Mouse (Mus musculus) lung, adult 18-20 months (tissue): ENCODE measurements around the gene Ube4b.
A peak's percentile ranks its signal among the peaks of the same experiment; 100 is the strongest.
"Not testable (repeated sequence)": the region's sequence is repeated elsewhere in the genome, so short reads cannot be mapped to it uniquely, and the experiment has no call there.

Experiments used
- DNase-seq, 2 experiments: peaks; one replicate each; pipeline ENCODE4 v3.0.0; 2022; ENCODE audit warnings: mixed read lengths in 2 of 2

Ube4b gene

DNA sequence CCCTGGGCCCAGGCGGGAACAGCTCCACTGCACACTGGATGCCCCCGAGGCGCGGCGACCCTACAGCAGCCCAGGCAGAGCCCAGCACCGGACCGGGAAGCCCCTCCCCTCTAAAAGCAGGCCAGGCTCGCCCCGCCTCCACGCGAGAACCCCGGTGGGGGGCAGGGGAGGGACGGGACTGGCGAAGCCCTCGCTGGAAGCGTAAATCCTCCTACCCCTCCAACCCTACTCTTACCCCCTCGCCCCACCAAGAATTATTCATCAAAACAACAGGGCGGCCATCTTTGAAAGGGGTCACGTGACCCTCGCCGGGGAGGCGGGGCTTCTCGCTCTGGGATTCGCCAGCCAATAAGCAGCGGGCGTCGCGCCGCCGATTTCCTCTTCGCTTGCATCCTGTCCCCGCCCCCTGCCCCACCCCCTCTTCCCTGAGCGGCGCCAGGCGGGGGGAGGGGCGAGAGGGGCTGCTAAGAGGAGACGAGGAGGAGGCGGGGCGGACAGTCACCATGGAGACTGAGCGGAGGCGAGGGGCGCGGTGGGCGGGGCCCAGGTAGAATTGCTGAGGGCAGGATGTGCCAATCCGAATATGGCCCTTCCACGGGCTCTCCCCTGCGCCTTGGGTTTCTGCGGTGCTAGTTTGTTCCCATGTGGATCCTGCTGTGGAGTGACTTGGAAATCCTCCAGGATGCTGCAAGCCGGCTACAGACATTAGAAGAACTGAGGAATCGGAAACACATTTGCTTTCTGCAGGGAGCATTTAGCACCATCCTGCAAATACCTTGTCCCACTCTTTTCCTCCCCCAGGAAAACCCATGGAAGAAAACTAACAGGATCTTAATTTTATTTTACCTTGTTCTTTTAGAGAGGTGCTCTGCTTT lies at the start of gene Ube4b:
Gene Ube4b (minus strand): TSS at position 425 of the 875 bp plus-strand sequence.
- DNase-seq, result peak; percentile 93 to 96

DNA sequence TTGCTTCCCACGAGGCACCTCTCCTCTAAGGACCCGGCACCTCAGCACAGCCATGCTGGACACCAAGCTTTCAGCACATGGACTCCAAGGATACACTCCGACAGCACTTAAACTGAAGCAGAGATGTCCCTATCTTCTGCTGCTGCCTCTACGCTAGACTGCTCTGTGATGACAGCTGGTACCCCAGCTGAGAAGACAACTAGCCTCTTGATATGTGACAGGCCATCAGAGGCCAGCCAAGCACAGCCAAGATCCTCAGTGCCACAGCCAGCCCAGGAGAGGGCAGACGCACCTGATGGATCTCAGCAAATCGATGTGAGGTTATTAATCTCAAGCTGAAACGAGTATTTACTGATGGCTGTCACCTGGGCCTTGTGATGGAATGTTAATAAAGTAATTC lies 48.5 kb upstream of the Ube4b start:
- no peak for DNase-seq

- no peak for DNase-seq
Measured at GRCm38 (mm10) chr4:149469557-149469956, 43.0 kb upstream of the Ube4b start.

DNA sequence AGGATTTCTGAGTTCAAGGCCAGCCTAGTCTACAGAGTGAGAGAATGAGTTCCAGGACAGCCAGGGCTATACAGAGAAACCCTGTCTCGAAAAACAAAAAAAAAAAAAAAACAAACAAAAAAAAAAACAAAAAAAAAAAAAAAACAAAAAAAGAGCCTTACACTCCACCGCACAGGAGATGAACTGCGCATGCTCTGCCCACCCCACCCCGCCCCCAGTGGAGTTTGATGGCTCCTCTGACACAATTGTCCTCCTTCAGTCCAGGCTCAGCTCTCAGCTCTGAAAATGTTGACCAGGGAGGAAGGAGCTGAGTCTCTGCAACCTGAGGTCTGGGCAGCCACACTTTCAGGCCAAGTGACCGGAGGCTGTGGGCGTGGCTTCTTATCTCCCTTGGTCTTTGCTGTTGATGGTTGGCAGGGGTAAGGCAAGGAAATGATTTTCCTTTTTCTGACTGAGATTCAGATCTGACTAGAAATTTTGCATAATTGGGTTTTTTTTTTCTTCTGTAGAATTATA lies 36.9 kb upstream of the Ube4b start:
- DNase-seq, result no peak

- no peak for DNase-seq
Measured at GRCm38 (mm10) chr4:149462305-149462971, 35.9 kb upstream of the Ube4b start.

- no peak for DNase-seq
Measured at GRCm38 (mm10) chr4:149461579-149462304, 35.2 kb upstream of the Ube4b start.

- not testable (repeated sequence) for DNase-seq
Measured at GRCm38 (mm10) chr4:149460475-149460874, 33.9 kb upstream of the Ube4b start.

DNA sequence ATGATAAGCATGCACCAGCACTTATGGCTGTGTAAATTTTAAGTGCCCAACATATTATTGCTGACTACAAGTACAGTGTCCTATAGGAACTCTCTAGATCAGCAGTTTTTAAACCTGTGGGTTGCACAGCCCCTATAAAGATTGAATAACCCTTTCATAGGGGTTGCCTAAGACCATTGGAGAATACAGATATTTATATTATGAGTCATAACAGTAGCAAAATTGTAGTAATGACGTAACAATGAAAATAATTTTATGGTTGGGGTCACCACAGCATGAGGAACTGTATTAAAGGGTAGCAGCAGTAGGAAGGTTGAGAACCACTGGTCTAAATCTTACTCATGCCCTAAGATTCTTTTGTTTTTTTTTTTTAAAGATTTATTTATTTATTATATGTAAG lies 32.9 kb upstream of the Ube4b start:
- DNase-seq, result no peak

DNA sequence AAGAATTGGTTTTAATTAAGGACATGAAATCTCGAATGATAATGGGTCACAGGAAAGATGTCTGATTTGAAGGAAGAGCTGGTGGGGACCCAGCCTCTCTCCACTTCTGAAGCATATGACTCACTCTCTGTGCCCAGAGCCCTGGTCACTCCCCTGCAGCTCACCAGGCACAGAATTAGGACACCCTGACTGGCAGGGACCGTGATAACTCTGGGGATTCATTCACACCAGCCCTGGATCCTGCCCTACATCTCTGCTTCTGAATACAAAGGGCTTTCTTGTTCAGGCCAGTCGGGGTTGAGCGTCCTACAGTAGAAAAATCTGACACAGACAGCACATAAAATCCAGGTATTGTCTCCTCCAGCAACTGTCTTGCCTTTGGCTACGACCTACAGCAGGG lies 32.0 kb upstream of the Ube4b start:
- DNase-seq, result no peak

DNA sequence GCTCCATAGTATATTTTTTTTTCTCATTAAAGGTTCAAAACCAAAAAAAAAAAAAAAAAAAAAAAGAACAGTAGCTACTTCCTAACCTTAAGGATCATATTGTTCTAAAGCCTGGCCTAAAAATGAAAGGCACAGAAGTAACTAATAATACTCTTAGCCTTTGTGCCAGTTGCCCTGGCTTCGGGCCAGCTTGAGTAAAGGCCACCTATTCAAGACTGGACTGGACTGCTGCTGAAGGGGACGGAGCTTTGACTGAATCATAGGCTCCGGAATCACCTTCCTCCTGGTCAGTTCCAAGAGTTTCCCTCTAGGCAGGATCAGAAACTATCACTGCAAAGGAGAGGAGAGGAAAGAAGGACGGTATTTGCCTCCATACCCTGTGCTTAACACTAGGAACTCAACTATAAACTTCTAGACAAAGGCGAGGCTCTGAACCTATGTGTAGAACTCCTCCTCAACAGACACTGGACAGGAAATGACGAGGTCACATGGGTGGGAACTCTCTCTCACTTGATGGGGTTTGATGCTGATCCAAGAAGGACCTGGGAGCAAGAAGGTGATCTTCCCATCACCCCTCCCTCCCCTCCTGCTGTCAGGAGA lies 31.4 kb upstream of the Ube4b start:
- peak in 1 of 2 experiments; percentile 15 for DNase-seq

DNA sequence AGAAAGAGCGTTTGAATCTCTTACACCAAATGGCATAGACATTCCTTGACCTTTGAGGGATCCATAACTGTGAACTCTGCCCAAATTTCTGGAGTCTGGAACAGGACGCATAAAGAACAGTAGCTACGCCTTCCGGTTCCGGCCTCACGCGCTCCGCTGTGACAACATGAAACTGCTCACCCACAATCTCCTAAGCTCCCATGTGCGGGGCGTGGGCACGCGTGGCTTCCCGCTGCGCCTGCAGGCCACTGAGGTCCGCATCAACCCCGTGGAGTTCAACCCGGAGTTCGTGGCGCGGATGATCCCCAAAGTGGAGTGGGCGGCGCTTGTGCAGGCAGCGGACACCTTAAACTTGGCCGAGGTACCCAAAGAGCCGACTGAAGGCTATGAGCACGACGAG lies 30.6 kb upstream of the Ube4b start:
- DNase-seq, result not testable (repeated sequence)

GRCm38 (mm10) chr4:149454879-149455278 lies 28.3 kb upstream of the Ube4b start, which contains the start of gene Rbp7:
Gene Rbp7, minus strand, starts transcription at chr4:149454978.
- DNase-seq, result no peak

DNA sequence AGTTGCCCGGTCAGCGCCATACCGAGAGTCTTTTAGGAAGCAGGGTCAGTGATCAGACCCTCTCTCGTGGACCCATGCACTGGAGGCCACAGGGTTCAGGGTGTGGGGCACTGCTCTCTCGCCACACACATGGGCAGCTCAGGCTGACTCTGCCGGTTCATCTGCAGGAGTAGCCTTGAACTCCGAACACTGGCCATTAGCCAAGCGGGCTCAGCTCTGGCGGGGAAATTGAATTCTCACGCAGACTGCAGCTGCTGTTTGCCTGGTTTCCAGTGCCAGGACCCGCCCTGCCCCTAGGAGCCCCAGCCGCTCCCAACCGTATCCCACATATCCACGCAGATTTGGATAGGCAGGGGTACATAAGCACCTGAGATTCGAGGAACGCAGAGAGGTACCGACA lies 27.7 kb upstream of the Ube4b start:
- no peak for DNase-seq

DNA sequence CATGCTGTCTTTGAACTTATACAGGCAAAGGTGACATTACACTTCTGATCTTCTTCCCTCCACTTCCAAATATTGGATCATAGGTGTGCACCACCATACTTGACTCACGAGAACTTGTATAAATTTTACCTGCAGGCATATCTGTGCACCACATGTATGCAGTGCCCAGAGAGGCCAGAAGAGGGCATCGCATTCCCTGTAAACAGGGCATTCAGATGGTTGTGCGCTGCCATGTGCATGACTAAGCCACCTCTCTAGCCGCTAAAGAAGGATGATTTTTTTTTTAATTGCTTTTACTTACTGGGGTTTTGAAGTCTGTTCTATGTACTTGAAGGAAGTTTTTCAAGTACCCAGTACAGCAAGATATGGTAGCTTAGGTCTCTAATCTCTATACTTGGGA lies 27.1 kb upstream of the Ube4b start:
- DNase-seq, result no peak

GRCm38 (mm10) chr4:149450636-149451035 lies 24.1 kb upstream of the Ube4b start:
- DNase-seq, result no peak

DNA sequence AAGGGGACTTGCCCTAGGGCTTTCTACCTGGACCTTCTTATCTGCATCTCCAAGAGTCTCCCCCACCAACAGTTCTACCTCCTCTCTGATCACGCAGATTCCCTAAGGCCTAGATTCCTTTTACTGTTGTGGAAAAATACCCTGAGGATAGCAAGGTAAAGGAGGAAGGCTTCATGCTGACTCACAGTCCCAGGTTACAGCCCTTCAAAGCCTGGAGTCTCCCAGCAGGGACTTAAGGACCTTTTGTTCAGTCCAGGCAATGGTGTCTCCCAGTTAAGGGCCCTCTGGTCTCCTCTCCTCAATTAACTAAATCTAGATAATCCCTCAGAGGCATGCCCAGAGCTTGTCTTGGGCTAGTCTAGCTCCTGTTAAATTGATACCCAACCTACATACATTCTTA lies 19.8 kb upstream of the Ube4b start:
- no peak for DNase-seq

GRCm38 (mm10) chr4:149445868-149446267 lies 19.3 kb upstream of the Ube4b start:
- peak; percentile 26 to 47 for DNase-seq

- peak; percentile 91 to 92 for DNase-seq
Measured at GRCm38 (mm10) chr4:149444964-149445701, 18.6 kb upstream of the Ube4b start.

- DNase-seq, result no peak
Measured at GRCm38 (mm10) chr4:149444465-149444864, 17.9 kb upstream of the Ube4b start.

GRCm38 (mm10) chr4:149442436-149442835 lies 15.9 kb upstream of the Ube4b start:
- peak; percentile 24 to 50 for DNase-seq

- no peak for DNase-seq
Measured at GRCm38 (mm10) chr4:149440576-149440975, 14.0 kb upstream of the Ube4b start.

GRCm38 (mm10) chr4:149431887-149432286 lies 5.3 kb upstream of the Ube4b start:
- not testable (repeated sequence) for DNase-seq
